ENCODE assay signal across 26 mouse cellular contexts in genomic region chr14:82065173-82065572, GRCm38 (mm10).
DNase-seq lines count a peak whose midpoint lies in the region; TF ChIP-seq lines count a peak whose summit lies in the region.
"Had no signal": no experiment of that assay in that cellular context is flagged by ENCODE, and none has a peak within 500 bp of the region (broad histone marks: within the 10 kb centered on the region; RNA-seq: fewer than 3 reads in every experiment).

No protein-coding gene starts in this region.

- peaks cover 3% of the 10 kb centered on the region; the same call in 1 of the 2 replicates for H3K4me1 ChIP-seq in embryonic fibroblast, embryonic 13.5 days (ENCODE audit: control insufficient read depth, insufficient read depth, low read length)
- H3K4me1 ChIP-seq: heart, embryonic 13.5 days; hindbrain, embryonic 10.5 days; hindbrain, embryonic 15.5 days; limb, embryonic 12.5 days; liver, embryonic 15.5 days; midbrain, embryonic 10.5 days; midbrain, embryonic 15.5 days had no signal

- H3K4me3 ChIP-seq in embryonic fibroblast, embryonic 13.5 days (ENCODE audit: insufficient read depth, low read length) = no peak overlapping the region
- H3K4me3 ChIP-seq: heart, embryonic 13.5 days; hindbrain, embryonic 10.5 days; hindbrain, embryonic 15.5 days; layer of hippocampus, adult 2 months; left cerebral cortex, adult 2 months; limb, embryonic 12.5 days; liver, embryonic 15.5 days; midbrain, embryonic 10.5 days; midbrain, embryonic 15.5 days had no signal

- TF ChIP-seq POLR2A in embryonic fibroblast, embryonic 13.5 days (IDR thresholded peaks at IDR 0.05; ENCODE audit: low read depth, low read length) = no peak

- TF ChIP-seq CTCF in embryonic fibroblast, embryonic 13.5 days (IDR thresholded peaks at IDR 0.05; ENCODE audit: borderline replicate concordance, insufficient read depth, low read length) = no peak

- peak; percentile 99 for DNase-seq in 416B (ENCODE audit: low read depth)
- DNase-seq in MEL-GATA-1-ER (ENCODE audit: extremely low read depth, low read depth) = peak; percentile 8
- DNase-seq in lung, postnatal 36 days = no peak
- no peak for DNase-seq in kidney, adult 9 months
- no peak for DNase-seq in ovary, postnatal 36 days (ENCODE audit: low spot score)
- DNase-seq: adrenal gland, postnatal 25 days; cerebellum, adult 8-10 months; cerebellum, postnatal 25 days; gastrocnemius, postnatal 25 days; heart, postnatal 10 days; kidney, adult 18-20 months; kidney, postnatal 36 days; lung, embryonic 14.5 days; lung, postnatal 14 days; thymus, adult 2 months; thymus, postnatal 4 days had no signal

- peak overlapping the region; percentile 93 for H3K27ac ChIP-seq in embryonic fibroblast, embryonic 13.5 days (ENCODE audit: insufficient read depth, low read length)
- H3K27ac ChIP-seq: heart, embryonic 13.5 days; hindbrain, embryonic 10.5 days; hindbrain, embryonic 15.5 days; layer of hippocampus, adult 2 months; left cerebral cortex, adult 2 months; limb, embryonic 12.5 days; liver, embryonic 15.5 days; midbrain, embryonic 10.5 days; midbrain, embryonic 15.5 days had no signal

Comparison
In these comparisons a context has a peak if more than half of its experiments do, and no peak if none do; other contexts are left out.
1. DNase-seq: peak in 416B (single experiment) and MEL-GATA-1-ER (single experiment); none in lung, postnatal 36 days (single experiment), kidney, adult 9 months (single experiment) and ovary, postnatal 36 days (single experiment).